Mouse (Mus musculus) adrenal gland, adult (tissue): ENCODE data around the gene Cdc34b.

ENCODE experiments used
- DNase-seq, 2 experiments: peaks; one replicate each; pipeline ENCODE4 v3.0.0; 2022 to 2023; ENCODE audit warnings: low spot score in 1 of 2; ENCODE audit not compliant: inconsistent age in 2 of 2

Cdc34b gene

GRCm38 (mm10) chr11:94731229-94731628 is 10.4 kb upstream of the Cdc34b start:
- peak in 1 of 2 experiments; percentile 27 for DNase-seq

DNA sequence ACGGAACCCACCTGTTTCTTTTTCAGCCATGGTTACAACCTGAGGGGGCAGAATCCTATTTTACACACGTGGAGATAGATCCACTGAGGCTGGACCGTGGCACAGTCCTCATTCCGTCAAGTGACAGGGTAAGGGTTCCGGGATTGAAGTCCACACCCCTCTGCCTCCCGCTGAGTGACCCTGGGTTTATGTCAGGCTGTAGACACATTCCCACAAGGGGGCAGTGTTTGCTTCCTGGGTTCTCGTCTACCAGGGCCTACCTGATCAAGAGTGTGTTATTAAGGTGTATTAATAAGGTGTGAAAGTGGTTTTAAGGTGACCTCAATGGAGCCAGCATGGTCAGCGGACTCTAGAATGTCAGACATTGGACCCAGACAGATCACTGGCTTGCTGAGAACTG is 8.8 kb upstream of the Cdc34b start:
- DNase-seq = peak; percentile 57 to 85

DNA sequence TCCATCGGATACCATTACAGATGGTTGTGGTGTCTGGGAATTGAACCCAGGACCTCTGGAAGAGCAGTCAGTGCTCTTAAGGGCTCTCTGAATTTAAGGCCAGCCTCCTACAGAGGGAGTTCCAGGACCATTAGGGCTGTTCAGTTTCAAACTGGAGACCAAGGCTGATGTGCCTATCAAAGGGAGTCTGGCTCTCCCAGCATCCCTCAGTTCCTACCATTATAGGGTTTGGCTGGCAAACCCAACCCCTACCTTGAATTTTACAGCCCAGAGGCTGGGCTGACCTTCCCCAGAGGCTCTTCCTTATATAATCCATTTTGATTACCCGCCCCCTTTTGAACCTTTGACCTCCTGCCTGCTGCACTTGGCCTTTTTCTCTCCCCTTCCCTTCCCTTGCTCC is 5.8 kb upstream of the Cdc34b start:
- no peak for DNase-seq

DNA sequence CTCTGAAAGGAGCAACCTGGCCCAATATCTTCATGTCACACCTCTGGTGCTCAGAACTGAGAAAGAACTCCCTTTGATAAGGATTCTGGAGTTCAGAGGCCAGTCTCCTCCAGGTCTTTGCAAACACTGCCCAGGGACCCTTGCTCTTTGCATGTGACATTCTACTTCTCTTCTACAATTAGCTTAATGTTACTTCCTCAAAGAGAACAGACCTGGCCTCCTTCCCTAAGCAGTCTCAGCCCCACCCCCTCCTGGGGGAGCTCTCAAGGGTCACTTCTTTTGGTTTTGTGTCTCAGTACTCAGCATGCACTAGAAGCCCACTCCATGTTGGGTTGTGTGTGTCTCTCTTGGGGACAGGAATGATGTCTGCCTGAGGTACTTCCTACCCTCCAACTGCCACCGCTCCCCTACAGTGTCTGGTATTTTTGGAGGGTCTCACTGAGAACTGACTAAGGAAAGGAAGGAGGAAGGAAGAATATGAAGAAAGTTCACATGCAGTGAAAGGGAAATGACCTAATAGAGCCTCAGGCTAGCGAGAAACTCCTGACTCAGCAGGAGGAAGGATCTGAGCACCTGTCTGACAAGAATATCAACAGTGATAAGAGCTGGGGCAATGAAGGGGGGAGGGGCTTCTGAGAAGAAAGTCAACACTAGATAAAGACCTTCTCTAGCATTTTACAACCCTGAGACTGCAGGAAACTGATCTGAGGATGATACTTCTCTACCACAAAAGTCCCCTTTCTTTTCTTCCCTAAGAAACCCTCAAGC is 11.5 kb downstream of the Cdc34b start:
- no peak for DNase-seq

GRCm38 (mm10) chr11:94759916-94760315 is 18.3 kb downstream of the Cdc34b start:
- DNase-seq = peak; percentile 74 to 82

DNA sequence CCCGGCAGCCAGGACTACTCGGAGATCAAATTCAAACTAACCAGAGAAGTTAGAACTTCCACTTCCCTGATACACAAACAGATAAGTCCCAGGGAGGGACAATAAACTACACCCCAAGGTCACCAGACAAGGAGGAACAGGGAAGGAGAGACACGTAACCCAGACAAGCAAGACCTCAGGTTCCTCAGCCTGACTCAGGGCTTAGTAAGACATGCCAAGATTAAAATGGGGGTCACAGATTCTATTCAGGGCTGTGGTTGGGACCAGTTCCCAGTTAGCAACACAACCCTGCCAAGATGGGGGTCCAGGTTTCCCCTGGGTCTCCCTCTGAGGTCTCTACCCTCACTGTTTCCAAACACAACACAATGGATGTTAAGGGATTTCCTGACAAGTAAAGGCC is 18.8 kb downstream of the Cdc34b start:
- DNase-seq = peak; percentile 44 to 59

GRCm38 (mm10) chr11:94760799-94761198 is 19.2 kb downstream of the Cdc34b start:
- DNase-seq = peak in 1 of 2 experiments; percentile 24

DNA sequence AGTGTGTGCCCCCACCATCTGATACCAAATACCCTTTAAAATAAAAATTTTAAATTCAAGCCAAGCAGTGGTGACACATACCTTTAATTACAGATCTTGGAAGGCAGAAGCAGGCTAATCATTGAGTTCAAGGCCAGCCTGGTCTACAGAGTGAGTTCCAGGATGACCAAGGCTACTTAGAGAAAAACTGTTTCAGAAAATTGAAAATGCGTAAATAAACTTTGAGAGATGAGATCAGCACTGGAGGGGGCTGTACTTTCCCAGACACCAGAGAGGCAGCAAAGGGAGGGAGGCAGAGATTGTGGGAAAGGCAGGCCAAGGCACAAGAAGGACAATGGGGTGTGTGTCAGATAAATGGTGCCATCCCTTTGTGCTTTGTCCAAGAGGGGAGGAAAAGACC is 20.7 kb downstream of the Cdc34b start:
- peak; percentile 61 to 79 for DNase-seq

DNA sequence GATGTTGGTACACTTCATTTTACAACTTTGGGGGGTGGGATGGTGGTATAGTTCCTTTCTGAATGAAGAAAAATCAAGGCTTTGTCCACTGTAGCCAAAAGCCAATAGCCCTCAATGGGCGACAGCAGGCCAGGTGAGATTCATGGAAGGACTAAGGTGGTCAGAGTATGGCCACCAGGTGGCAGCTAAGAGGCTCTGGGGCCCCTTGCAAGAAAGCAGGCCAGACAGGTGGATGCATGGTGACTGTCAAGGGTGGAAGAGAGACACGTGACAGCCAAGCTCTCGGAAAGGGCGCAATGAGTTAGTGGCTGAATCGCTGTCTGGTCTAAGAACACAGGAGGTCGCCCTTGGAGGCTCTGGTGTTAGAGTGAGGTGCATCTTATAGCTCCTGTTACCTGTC is 21.2 kb downstream of the Cdc34b start:
- peak in 1 of 2 experiments; percentile 18 for DNase-seq

GRCm38 (mm10) chr11:94767241-94767640 is 25.7 kb downstream of the Cdc34b start:
- peak; percentile 48 to 80 for DNase-seq

DNA sequence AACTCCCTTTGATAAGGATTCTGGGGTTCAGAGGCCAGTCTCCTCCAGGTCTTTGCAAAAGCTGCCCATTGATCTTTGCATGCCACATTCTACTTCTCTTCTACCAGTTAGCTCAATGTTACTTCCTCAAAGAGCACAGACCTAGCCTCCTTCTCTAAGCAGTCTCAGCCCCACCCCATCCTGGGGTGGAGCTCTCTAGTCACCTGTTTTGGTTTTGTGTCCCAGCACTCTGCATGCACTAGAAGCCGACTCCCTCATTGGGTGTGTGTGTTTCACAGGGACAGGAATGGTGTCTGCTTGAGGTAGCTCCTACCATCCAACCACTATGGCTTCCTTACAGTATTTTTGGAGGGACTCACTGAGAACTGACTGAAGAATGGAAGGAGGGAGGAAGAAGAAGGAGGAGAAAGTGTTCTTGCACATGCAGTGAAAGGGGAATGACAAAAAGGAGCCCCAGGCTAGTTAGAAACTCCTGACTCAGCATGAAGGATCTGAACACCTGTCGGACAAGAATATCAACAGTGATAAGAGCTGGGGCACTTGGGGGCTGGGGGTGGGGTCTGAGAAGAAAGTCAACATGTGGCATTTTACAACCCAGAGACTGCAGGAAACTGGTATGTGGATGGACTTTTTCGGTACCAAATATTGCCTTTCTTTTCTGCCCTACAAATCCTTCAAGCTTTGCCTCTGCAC is 30.9 kb downstream of the Cdc34b start:
- no peak for DNase-seq

- DNase-seq = peak in 1 of 2 experiments; percentile 47
These were observed 32.3 kb downstream of the Cdc34b start for GRCm38 (mm10) chr11:94773851-94774250.

DNA sequence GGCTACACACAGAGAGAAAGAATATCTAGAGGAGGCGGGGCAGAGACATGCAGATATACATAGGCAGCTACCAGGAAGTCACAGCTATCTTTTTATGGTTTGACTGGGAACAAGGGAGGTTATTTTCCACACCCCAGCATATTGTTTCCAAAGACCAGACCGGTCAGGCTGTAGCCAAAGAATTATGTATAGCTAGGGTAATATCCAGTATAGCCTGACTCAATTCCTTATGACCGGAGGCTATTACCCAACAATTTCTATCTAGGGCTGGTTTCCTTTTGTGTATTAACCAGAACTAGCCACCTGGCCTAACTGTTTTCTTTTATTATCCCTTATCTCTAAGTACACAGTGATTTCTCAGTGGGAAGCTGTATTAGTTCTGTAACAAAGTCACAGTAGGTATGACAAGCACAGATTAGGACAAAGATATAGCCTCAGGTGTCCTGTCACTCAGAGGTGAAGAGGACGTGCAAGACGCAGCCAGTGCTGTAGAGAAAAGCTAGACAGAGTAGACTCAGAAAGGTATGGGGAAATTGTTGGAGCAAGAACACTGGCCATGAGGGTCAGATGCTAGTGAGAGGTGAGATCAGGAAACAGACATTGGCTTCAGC is 33.4 kb downstream of the Cdc34b start:
- no peak for DNase-seq

DNA sequence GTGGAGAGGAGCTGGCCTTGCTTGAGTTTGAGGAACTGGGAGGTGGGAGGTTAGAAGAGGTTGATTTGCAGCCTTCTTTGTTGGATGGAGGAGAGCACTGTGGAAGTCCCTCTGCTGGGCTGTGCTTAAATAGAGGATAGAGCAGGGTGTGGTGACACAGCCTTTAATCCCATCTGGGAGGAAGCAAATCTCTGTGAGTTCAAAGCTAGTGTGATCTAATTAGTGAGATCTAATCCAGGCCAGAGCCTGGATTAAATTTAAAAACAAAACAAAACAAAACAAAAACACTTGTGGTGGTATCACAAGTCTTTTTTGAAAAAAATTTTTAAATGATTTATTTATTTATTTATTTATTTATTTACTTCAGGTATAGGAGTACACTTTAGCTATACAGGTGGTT is 41.0 kb downstream of the Cdc34b start, which contains the start of gene Tmem92:
TSS of gene Tmem92 (minus strand) at position 101 of the 400 bp plus-strand sequence.
- DNase-seq = no peak

DNA sequence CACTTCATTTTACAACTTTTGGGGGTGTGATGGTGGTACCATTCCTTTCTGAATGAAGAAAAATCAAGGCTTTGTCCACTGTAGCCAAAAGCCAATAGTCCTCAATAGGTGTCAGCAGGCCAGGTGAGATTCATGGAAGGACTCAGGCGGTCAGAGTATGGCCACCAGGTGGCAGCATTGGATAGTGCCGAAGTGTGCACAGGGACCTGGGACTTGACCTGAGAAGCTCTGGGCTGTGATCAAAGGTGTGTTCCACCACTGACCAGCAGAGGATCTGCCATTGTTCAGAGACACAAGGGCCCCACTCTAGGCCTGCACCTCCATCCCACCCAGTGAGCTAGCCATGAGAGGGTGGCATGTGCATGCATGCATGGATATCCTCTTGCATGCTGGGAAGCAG is 43.7 kb downstream of the Cdc34b start:
- DNase-seq = peak; percentile 61 to 86

DNA sequence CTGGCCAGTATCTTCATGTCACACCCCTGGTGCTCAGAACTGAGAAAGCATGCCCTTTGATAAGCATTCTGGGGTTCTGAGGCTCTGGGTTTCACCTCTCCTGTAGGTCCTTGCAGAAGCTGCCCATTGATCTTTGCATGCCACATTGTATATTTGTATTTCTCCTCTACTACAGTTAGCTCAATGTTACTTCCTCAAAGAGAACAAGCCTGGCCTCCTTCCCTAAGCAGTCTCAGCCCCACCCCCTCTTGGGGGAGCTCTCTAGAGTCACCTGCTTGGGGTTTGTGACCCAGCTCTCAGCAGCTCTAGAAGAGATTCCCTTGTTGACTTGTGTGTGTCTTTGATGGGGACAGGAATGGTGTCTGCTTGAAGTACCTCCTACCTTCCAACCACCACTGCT is 50.1 kb downstream of the Cdc34b start:
- no peak for DNase-seq
